8 mouse cellular contexts compared by ENCODE assay signal in genomic region chr6:71441251-71441580, GRCm38 (mm10). TPM values are rescaled to one million over a fixed set of nuclear protein-coding genes. Genes with fewer than 3 reads are reported as not detected.
DNase-seq lines count a peak whose midpoint lies in the region; ATAC-seq and TF ChIP-seq lines count a peak whose summit lies in the region.

No protein-coding gene starts in this region.

- 5% methylated on average over 12 of the region's 12 CpGs for WGBS in kidney, postnatal 0 days
- WGBS in embryonic facial prominence, embryonic 11.5 days = 3% methylated on average over 12 of the region's 12 CpGs
- 4% methylated on average over 12 of the region's 12 CpGs for WGBS in intestine, embryonic 15.5 days
- WGBS in neural tube, embryonic 12.5 days = 6% methylated on average over 12 of the region's 12 CpGs

- no peak for TF ChIP-seq CTCF in kidney, postnatal 0 days (IDR thresholded peaks at IDR 0.05; ENCODE audit: low read depth)

- no peak for DNase-seq in kidney, postnatal 0 days (ENCODE audit: low spot score)
- DNase-seq in kidney, adult 11 months = no peak
- no peak for DNase-seq in embryonic facial prominence, embryonic 11.5 days (ENCODE audit: low spot score)
- no peak for DNase-seq in B cell, adult 2 months
- no peak for DNase-seq in gastrocnemius, postnatal 10 days

- H3K36me3 ChIP-seq in kidney, postnatal 0 days (ENCODE audit: insufficient read depth, low read length) = no peaks in the 10 kb centered on the region
- no peaks in the 10 kb centered on the region for H3K36me3 ChIP-seq in embryonic facial prominence, embryonic 11.5 days (replicated peaks; ENCODE audit: control insufficient read depth, insufficient read depth, low read depth, low read length)
- no peaks in the 10 kb centered on the region for H3K36me3 ChIP-seq in intestine, embryonic 15.5 days
- H3K36me3 ChIP-seq in neural tube, embryonic 12.5 days = no peaks in the 10 kb centered on the region

- ATAC-seq in kidney, postnatal 0 days (replicated peaks; ENCODE audit: low FRiP score, low read depth) = no peak; the same call in 1 of the 2 replicates
- ATAC-seq in embryonic facial prominence, embryonic 11.5 days (replicated peaks; ENCODE audit: insufficient number of reproducible peaks, low FRiP score, low TSS enrichment, low read depth) = peak; percentile 20; the same call in 1 of the 2 replicates
- 0 out of 2 replicates have a peak, but pooled peaks have one; percentile 4 for ATAC-seq in intestine, embryonic 15.5 days
- ATAC-seq in neural tube, embryonic 12.5 days (ENCODE audit: low FRiP score, low read depth) = peak; percentile 18
- no peak; the same call in 1 of the 2 replicates for ATAC-seq in erythroid progenitor cell, adult 5-6 weeks (replicated peaks; ENCODE audit: low FRiP score, poor library complexity, severe bottlenecking)

- H3K27me3 ChIP-seq in kidney, postnatal 0 days (ENCODE audit: insufficient read depth, low read length) = no peaks in the 10 kb centered on the region
- H3K27me3 ChIP-seq in embryonic facial prominence, embryonic 11.5 days (ENCODE audit: control insufficient read depth, insufficient read depth, low read length) = no peaks in the 10 kb centered on the region
- no peaks in the 10 kb centered on the region for H3K27me3 ChIP-seq in intestine, embryonic 15.5 days (replicated peaks)
- no peaks in the 10 kb centered on the region for H3K27me3 ChIP-seq in neural tube, embryonic 12.5 days (replicated peaks)

- H3K4me1 ChIP-seq in kidney, postnatal 0 days (replicated peaks; ENCODE audit: insufficient read depth, low read length) = peaks cover 20% of the 10 kb centered on the region
- H3K4me1 ChIP-seq in embryonic facial prominence, embryonic 11.5 days (ENCODE audit: control insufficient read depth, insufficient read depth, low read length) = peaks cover 2% of the 10 kb centered on the region; the same call in 1 of the 2 replicates
- H3K4me1 ChIP-seq in intestine, embryonic 15.5 days (replicated peaks) = peaks cover 27% of the 10 kb centered on the region
- H3K4me1 ChIP-seq in neural tube, embryonic 12.5 days = peaks cover 33% of the 10 kb centered on the region

- H3K4me2 ChIP-seq in kidney, postnatal 0 days (ENCODE audit: low read length) = peak overlapping the region; percentile 84
- H3K4me2 ChIP-seq in embryonic facial prominence, embryonic 11.5 days (ENCODE audit: low read depth, low read length) = peak overlapping the region; percentile 83
- H3K4me2 ChIP-seq in intestine, embryonic 15.5 days (replicated peaks) = peak overlapping the region; percentile 94
- peak overlapping the region; percentile 98 for H3K4me2 ChIP-seq in neural tube, embryonic 12.5 days (replicated peaks)

- H3K4me3 ChIP-seq in kidney, postnatal 0 days (replicated peaks; ENCODE audit: low read depth, low read length) = peak overlapping the region; percentile 54
- peak overlapping the region; percentile 96 for H3K4me3 ChIP-seq in embryonic facial prominence, embryonic 11.5 days (ENCODE audit: low read depth, low read length)
- peak overlapping the region; percentile 93 for H3K4me3 ChIP-seq in intestine, embryonic 15.5 days (replicated peaks)
- H3K4me3 ChIP-seq in neural tube, embryonic 12.5 days = peak overlapping the region; percentile 57

- peak overlapping the region; percentile 72 for H3K9ac ChIP-seq in kidney, postnatal 0 days (ENCODE audit: low read depth, low read length)
- peak overlapping the region; percentile 81 for H3K9ac ChIP-seq in embryonic facial prominence, embryonic 11.5 days (replicated peaks; ENCODE audit: low read length)
- H3K9ac ChIP-seq in intestine, embryonic 15.5 days = peak overlapping the region; percentile 70
- peak overlapping the region; percentile 75 for H3K9ac ChIP-seq in neural tube, embryonic 12.5 days

- H3K9me3 ChIP-seq in kidney, postnatal 0 days (replicated peaks; ENCODE audit: low read length) = no peaks in the 10 kb centered on the region
- H3K9me3 ChIP-seq in embryonic facial prominence, embryonic 11.5 days (replicated peaks; ENCODE audit: control insufficient read depth, low read length) = no peaks in the 10 kb centered on the region
- H3K9me3 ChIP-seq in intestine, embryonic 15.5 days = no peaks in the 10 kb centered on the region
- no peaks in the 10 kb centered on the region for H3K9me3 ChIP-seq in neural tube, embryonic 12.5 days

- H3K27ac ChIP-seq in kidney, postnatal 0 days = peak overlapping the region; percentile 98
- H3K27ac ChIP-seq in embryonic facial prominence, embryonic 11.5 days (replicated peaks; ENCODE audit: low read depth, low read length) = peak overlapping the region; percentile 93
- H3K27ac ChIP-seq in intestine, embryonic 15.5 days = peak overlapping the region; percentile 98
- peak overlapping the region; percentile 90 for H3K27ac ChIP-seq in neural tube, embryonic 12.5 days

RNA-seq across cellular contexts. Expression of gene Rmnd5a, which starts 0.8 kb away (rescaled TPM):
- 14.7 and 15.4 TPM in 2 replicates for polyA plus RNA-seq in kidney, postnatal 0 days (2015; fragmentation: Nextera tagmentation; extraction: Ambion mirVana)
- polyA plus RNA-seq in embryonic facial prominence, embryonic 11.5 days (2014; fragmentation: Nextera tagmentation; extraction: Ambion mirVana) = 9.8 and 11.2 TPM in 2 replicates
- polyA plus RNA-seq in intestine, embryonic 15.5 days (2015; fragmentation: Nextera tagmentation; extraction: Ambion mirVana) = 13.9 and 16.0 TPM in 2 replicates
- 15.2 and 17.4 TPM in 2 replicates for polyA plus RNA-seq in neural tube, embryonic 12.5 days (2016; fragmentation: Nextera tagmentation; extraction: Ambion mirVana)
- total RNA-seq in erythroid progenitor cell, adult 5-6 weeks (2015; ENCODE audit: low replicate concordance) = 58.3 and 66.3 TPM in 2 replicates
- total RNA-seq in erythroid progenitor cell, adult 5-6 weeks (2017; ENCODE audit: low replicate concordance) = 75.7 and 82.6 TPM in 2 replicates
- 10 to 100 TPM; 58.0 to 61.9 TPM for total RNA-seq in gastrocnemius, postnatal 10 days (2021)

RNA-seq across cellular contexts. Expression of gene Rnf103, which starts 52.5 kb away (rescaled TPM):
- 19.9 and 22.2 TPM in 2 replicates for polyA plus RNA-seq in kidney, postnatal 0 days (2015; fragmentation: Nextera tagmentation; extraction: Ambion mirVana)
- polyA plus RNA-seq in embryonic facial prominence, embryonic 11.5 days (2014; fragmentation: Nextera tagmentation; extraction: Ambion mirVana) = 17.3 and 19.1 TPM in 2 replicates
- 27.9 and 29.9 TPM in 2 replicates for polyA plus RNA-seq in intestine, embryonic 15.5 days (2015; fragmentation: Nextera tagmentation; extraction: Ambion mirVana)
- polyA plus RNA-seq in neural tube, embryonic 12.5 days (2016; fragmentation: Nextera tagmentation; extraction: Ambion mirVana) = 27.0 and 28.4 TPM in 2 replicates
- total RNA-seq in erythroid progenitor cell, adult 5-6 weeks (2015; ENCODE audit: low replicate concordance) = 2.2 and 10.5 TPM in 2 replicates
- 7.2 and 9.2 TPM in 2 replicates for total RNA-seq in erythroid progenitor cell, adult 5-6 weeks (2017; ENCODE audit: low replicate concordance)
- 10 to 100 TPM; 20.5 to 22.9 TPM for total RNA-seq in gastrocnemius, postnatal 10 days (2021)

Comparison
In these comparisons a context has a peak if more than half of its experiments do, and no peak if none do; other contexts are left out.
1. ATAC-seq: peak in embryonic facial prominence, embryonic 11.5 days (single experiment), intestine, embryonic 15.5 days (single experiment) and neural tube, embryonic 12.5 days (single experiment); none in kidney, postnatal 0 days (single experiment) and erythroid progenitor cell, adult 5-6 weeks (single experiment).
2. Peak in every context shown above with its lines, with median percentiles within 50 percentile points of each other: H3K27ac ChIP-seq, H3K4me2 ChIP-seq, H3K4me3 ChIP-seq and H3K9ac ChIP-seq.